Mouse (Mus musculus): ENCODE data around the gene Epb41l4b. TPM values are rescaled to one million over a fixed set of nuclear protein-coding genes. Genes with fewer than 3 reads are reported as not detected.
A peak's percentile ranks its signal among the peaks of the same experiment; 100 is the strongest.

The Epb41l4b gene
- total and polyA plus RNA-seq, 2 experiments from 2014 or later, result 4.2 to 14.7 TPM

- DNase-seq (ENCODE audit: low spot score) (no peak), ATAC-seq (no peak)
- 67% methylated on average over 1 of the region's 1 CpGs for WGBS
These were observed 38.3 kb upstream of the Epb41l4b start for GRCm38 (mm10) chr4:57181538-57181937.

GRCm38 (mm10) chr4:57178881-57179280, 35.6 kb upstream of the Epb41l4b start:
- Histone ChIP-seq H3K4me3 (ENCODE audit: low read length) (no peak overlapping the region), H3K4me1 (ENCODE audit: insufficient read depth, low read length) (no peaks in the 10 kb centered on the region), H3K9ac (replicated peaks; ENCODE audit: low read length) (no peak overlapping the region), H3K36me3 (ENCODE audit: insufficient read depth, low read length) (no peaks in the 10 kb centered on the region), H3K9me3 (ENCODE audit: low read length) (no peaks in the 10 kb centered on the region), H3K27me3 (ENCODE audit: insufficient read depth, low read length) (no peaks in the 10 kb centered on the region), H3K27ac (no peak overlapping the region), H3K4me2 (ENCODE audit: low read depth, low read length) (no peak overlapping the region)
- DNase-seq (ENCODE audit: low spot score), result no peak
- no peak for TF ChIP-seq CTCF (IDR thresholded peaks at IDR 0.05; ENCODE audit: low read depth)
- WGBS, result 73% methylated on average over 4 of the region's 4 CpGs
- no peak for ATAC-seq

More at GRCm38 (mm10) chr4:57181538-57181937, 38.3 kb upstream of the Epb41l4b start:
- H3K27ac ChIP-seq, result no peak overlapping the region
- no peaks in the 10 kb centered on the region for H3K9me3 ChIP-seq (ENCODE audit: low read length)
- H3K4me3 ChIP-seq (ENCODE audit: low read length), result no peak overlapping the region
- no peak overlapping the region for H3K4me2 ChIP-seq (ENCODE audit: low read depth, low read length)
- H3K36me3 ChIP-seq (ENCODE audit: insufficient read depth, low read length), result no peaks in the 10 kb centered on the region
- H3K9ac ChIP-seq (replicated peaks; ENCODE audit: low read length), result no peak overlapping the region
- H3K27me3 ChIP-seq (ENCODE audit: insufficient read depth, low read length), result no peaks in the 10 kb centered on the region
- no peaks in the 10 kb centered on the region for H3K4me1 ChIP-seq (ENCODE audit: insufficient read depth, low read length)
- peak; percentile 58 for TF ChIP-seq CTCF (IDR thresholded peaks at IDR 0.05; ENCODE audit: low read depth)

- Histone ChIP-seq H3K4me2 (ENCODE audit: low read depth, low read length) (no peak overlapping the region), H3K27ac (no peak overlapping the region), H3K27me3 (ENCODE audit: insufficient read depth, low read length) (no peaks in the 10 kb centered on the region), H3K36me3 (ENCODE audit: insufficient read depth, low read length) (no peaks in the 10 kb centered on the region), H3K4me1 (ENCODE audit: insufficient read depth, low read length) (no peaks in the 10 kb centered on the region), H3K4me3 (ENCODE audit: low read length) (no peak overlapping the region), H3K9ac (replicated peaks; ENCODE audit: low read length) (no peak overlapping the region), H3K9me3 (ENCODE audit: low read length) (no peaks in the 10 kb centered on the region)
- 61% methylated on average over 10 of the region's 10 CpGs for whole genome bisulfite sequencing
- ATAC-seq, result no peak
- DNase-seq (ENCODE audit: low spot score), result no peak
- no peak for TF ChIP-seq CTCF (IDR thresholded peaks at IDR 0.05; ENCODE audit: low read depth)
These were observed 32.1 kb upstream of the Epb41l4b start for GRCm38 (mm10) chr4:57175329-57175728.

DNA sequence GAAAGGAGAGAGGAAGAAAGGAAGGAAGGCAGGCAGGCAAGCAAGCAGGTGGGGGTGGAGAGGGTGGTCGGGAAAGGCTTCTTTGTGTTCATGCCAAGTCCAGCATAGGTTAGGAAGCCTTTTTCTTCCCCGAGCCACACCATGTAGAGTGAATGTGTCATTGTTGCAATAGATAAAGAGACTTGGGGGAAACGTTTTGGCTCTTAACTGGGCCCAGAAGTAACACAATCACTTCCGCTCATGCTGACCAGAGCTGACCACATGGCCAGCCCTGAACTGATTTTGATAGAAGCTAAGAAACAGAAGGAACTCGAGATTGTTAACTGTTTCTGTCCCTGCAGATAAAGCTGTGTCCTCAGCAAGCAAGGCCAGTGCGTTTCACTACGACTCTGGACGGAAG, 29.6 kb upstream of the Epb41l4b start:
- DNase-seq (ENCODE audit: low spot score), result no peak
- H3K4me1 ChIP-seq (ENCODE audit: insufficient read depth, low read length), result no peaks in the 10 kb centered on the region
- no peak for ATAC-seq
- no peak overlapping the region for H3K4me3 ChIP-seq (ENCODE audit: low read length)
- no peak overlapping the region for H3K9ac ChIP-seq (replicated peaks; ENCODE audit: low read length)
- H3K36me3 ChIP-seq (ENCODE audit: insufficient read depth, low read length), result no peaks in the 10 kb centered on the region
- no peak for TF ChIP-seq CTCF (IDR thresholded peaks at IDR 0.05; ENCODE audit: low read depth)
- H3K27ac ChIP-seq, result no peak overlapping the region
- WGBS, result 53% methylated on average over 8 of the region's 8 CpGs
- H3K27me3 ChIP-seq (ENCODE audit: insufficient read depth, low read length), result no peaks in the 10 kb centered on the region
- H3K9me3 ChIP-seq (ENCODE audit: low read length), result no peaks in the 10 kb centered on the region
- no peak overlapping the region for H3K4me2 ChIP-seq (ENCODE audit: low read depth, low read length)

DNA sequence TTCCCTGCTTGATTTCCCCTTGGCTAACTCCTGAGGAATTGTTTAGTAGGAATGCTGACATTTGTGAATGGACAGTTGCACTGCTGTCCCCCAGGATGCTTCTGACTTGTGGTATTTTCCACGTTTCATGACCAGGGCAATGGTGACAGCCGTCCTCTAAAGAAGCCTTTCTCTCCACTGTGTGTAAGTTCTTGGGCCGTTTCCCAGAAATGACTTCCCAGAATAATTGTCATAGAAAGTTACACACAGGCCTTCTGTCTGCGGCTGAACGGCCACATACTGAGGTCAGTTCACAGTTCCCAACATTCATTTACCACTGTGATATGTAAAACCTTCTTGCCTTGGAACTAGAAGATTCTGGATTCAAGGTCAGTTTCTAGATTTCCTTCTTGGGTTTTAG, 28.6 kb upstream of the Epb41l4b start:
- no peak for TF ChIP-seq CTCF (IDR thresholded peaks at IDR 0.05; ENCODE audit: low read depth)
- peak; percentile 80 for ATAC-seq
- no peaks in the 10 kb centered on the region for H3K36me3 ChIP-seq (ENCODE audit: insufficient read depth, low read length)
- no peak overlapping the region for H3K4me2 ChIP-seq (ENCODE audit: low read depth, low read length)
- H3K4me3 ChIP-seq (ENCODE audit: low read length), result no peak overlapping the region
- no peaks in the 10 kb centered on the region for H3K9me3 ChIP-seq (ENCODE audit: low read length)
- H3K27ac ChIP-seq, result no peak overlapping the region; the same call in 1 of the 2 replicates
- H3K27me3 ChIP-seq (ENCODE audit: insufficient read depth, low read length), result no peaks in the 10 kb centered on the region
- H3K4me1 ChIP-seq (ENCODE audit: insufficient read depth, low read length), result no peaks in the 10 kb centered on the region
- DNase-seq (ENCODE audit: low spot score), result peak; percentile 67
- no peak overlapping the region for H3K9ac ChIP-seq (replicated peaks; ENCODE audit: low read length)
- WGBS, result 33% methylated on average over 5 of the region's 5 CpGs

DNA sequence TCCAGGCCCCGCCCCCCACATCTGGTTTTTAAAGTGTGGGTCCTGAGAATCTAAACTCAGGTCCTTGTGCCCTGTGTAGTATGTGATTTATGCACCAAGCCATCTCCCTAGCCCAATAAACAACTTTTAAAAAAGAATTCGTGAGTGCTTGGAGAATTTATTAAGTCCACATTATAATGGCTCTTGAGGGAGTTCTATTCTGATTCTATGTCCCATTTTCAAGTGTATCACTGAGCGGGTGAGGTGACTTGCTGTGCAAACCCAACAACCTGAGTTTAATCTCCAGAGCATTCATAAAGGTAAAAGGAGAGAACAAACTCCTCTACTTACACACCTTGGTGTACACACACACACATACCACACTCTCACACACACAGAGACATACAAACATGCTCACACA, 25.4 kb upstream of the Epb41l4b start:
- H3K4me3 ChIP-seq (ENCODE audit: low read length), result no peak overlapping the region
- H3K9me3 ChIP-seq (ENCODE audit: low read length), result no peaks in the 10 kb centered on the region
- H3K27ac ChIP-seq, result no peak overlapping the region
- ATAC-seq (no peak), DNase-seq (ENCODE audit: low spot score) (no peak)
- no peaks in the 10 kb centered on the region for H3K36me3 ChIP-seq (ENCODE audit: insufficient read depth, low read length)
- WGBS, result 83% methylated on average over 3 of the region's 3 CpGs
- no peaks in the 10 kb centered on the region for H3K4me1 ChIP-seq (ENCODE audit: insufficient read depth, low read length)
- no peaks in the 10 kb centered on the region for H3K27me3 ChIP-seq (ENCODE audit: insufficient read depth, low read length)
- no peak overlapping the region for H3K4me2 ChIP-seq (ENCODE audit: low read depth, low read length)
- TF ChIP-seq CTCF (IDR thresholded peaks at IDR 0.05; ENCODE audit: low read depth), result no peak
- no peak overlapping the region for H3K9ac ChIP-seq (replicated peaks; ENCODE audit: low read length)

DNA sequence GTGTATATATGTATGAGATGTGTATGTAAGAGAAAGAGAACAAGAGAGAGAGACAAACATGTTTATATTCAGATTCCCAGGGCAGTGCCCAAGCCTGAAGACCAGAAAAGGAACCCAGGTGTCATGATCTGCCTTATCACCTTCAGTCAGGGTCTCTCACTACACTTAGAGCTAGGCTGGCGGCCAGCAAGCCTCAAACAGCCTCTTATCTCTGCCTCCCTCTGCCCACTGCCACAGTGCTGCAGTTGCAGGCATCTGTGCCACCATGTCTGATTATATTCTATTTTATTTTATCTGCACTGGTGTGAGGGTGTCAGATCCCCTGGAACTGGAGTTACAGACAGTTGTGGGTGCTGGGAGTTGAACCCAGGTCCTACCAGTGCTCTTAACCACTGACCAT, 25.0 kb upstream of the Epb41l4b start:
- WGBS, result 89% methylated on average over 1 of the region's 1 CpGs
- Histone ChIP-seq H3K9me3 (ENCODE audit: low read length) (no peaks in the 10 kb centered on the region), H3K27me3 (ENCODE audit: insufficient read depth, low read length) (no peaks in the 10 kb centered on the region), H3K9ac (replicated peaks; ENCODE audit: low read length) (no peak overlapping the region), H3K4me3 (ENCODE audit: low read length) (no peak overlapping the region), H3K27ac (no peak overlapping the region), H3K4me1 (ENCODE audit: insufficient read depth, low read length) (no peaks in the 10 kb centered on the region), H3K4me2 (ENCODE audit: low read depth, low read length) (no peak overlapping the region), H3K36me3 (ENCODE audit: insufficient read depth, low read length) (no peaks in the 10 kb centered on the region)
- no peak for DNase-seq (ENCODE audit: low spot score)
- no peak for ATAC-seq
- TF ChIP-seq CTCF (IDR thresholded peaks at IDR 0.05; ENCODE audit: low read depth), result no peak
